Mouse (Mus musculus): ENCODE results near the gene Fzd7. TPM values are rescaled to one million over a fixed set of nuclear protein-coding genes. Genes with fewer than 3 reads are reported as not detected.
A peak's percentile ranks its signal among the peaks of the same experiment; 100 is the strongest.
"Not testable (repeated sequence)": the region's sequence is repeated elsewhere in the genome, so short reads cannot be mapped to it uniquely, and the experiment has no call there.

Gene Fzd7
- polyA plus RNA-seq (2015; fragmentation: Nextera tagmentation; extraction: Ambion mirVana) = 6.3 and 7.5 TPM in 2 replicates

DNA sequence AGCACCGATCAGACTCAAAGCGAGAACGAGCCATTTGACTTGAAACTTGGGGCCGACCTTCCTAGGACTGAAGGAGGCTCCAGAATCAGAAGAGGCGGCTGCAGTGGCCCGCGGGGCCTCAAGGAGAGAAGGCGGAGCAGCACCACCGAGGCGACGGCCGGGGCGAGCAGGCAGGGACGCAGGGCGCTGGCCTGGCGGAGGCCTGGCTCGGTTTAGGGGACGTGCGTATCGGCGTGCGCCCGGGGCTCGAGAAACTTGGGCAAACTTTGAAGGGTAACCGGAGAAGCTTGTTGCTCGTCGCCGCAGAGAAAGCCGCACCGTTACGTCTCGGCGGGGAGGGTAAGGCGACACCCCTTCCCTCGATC, at the start of gene Fzd7:
Gene Fzd7, plus strand, starts transcription at position 94 of the 365 bp plus-strand sequence.
- peak; percentile 59 for ATAC-seq
- Histone ChIP-seq H3K36me3 (no peaks in the 10 kb centered on the region), H3K4me3 (replicated peaks) (peak within 1 kb of the TSS; percentile 80), H3K9me3 (no peaks in the 10 kb centered on the region), H3K27me3 (replicated peaks) (no peaks in the 10 kb centered on the region), H3K4me2 (replicated peaks) (peak within 1 kb of the TSS; percentile 94), H3K4me1 (replicated peaks) (peaks cover 36% of the 10 kb centered on the region), H3K9ac (peak within 1 kb of the TSS; percentile 87), H3K27ac (peak within 1 kb of the TSS; percentile 96)
- WGBS = under 1% methylated on average over 35 of the region's 35 CpGs

DNA sequence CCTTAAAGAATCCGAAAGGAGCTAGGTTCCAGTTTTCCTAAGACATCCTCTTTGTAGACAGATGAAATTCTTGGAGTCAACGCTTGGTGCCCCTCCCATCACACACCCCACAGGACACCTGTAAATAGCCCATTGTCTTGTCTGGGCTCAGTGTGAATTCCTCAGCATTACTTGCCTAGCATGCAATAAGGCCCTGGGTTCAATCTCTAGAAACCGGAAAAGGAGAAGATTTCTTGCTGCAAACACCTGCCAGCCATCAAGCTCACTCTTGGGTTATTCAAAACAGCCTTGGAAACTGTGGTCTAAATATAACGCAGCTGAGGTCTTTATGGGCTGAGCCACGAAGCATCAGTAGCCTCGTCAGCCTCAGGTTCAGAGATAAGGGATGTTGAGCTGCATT, 48.9 kb upstream of the Fzd7 start:
- Histone ChIP-seq H3K36me3 (no peaks in the 10 kb centered on the region), H3K27ac (no peak overlapping the region), H3K9ac (no peak overlapping the region), H3K4me2 (replicated peaks) (no peak overlapping the region), H3K4me1 (replicated peaks) (peaks cover 5% of the 10 kb centered on the region), H3K4me3 (replicated peaks) (no peak overlapping the region), H3K9me3 (no peaks in the 10 kb centered on the region), H3K27me3 (replicated peaks) (no peaks in the 10 kb centered on the region)
- ATAC-seq = no peak
- 58% methylated on average over 6 of the region's 6 CpGs for WGBS

DNA sequence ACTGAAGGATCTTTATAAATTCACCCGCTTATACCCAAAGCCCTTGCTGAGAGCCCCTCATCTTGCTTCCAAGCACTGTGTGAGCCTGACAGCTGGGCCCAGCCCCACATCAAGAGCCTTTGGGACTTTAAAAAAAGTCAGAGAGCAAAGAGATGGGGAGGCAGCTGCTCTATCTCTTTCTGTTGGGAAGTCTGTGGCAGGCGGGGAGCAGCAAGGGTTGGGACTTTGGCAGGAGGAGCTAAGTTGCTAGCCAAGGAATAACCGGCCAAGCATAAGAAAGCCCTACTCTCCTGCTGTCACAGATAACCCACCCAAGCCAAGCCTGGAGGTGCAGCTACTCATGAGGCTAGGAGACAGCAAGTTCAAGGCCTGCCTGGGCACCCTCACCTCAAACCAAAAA, 48.2 kb upstream of the Fzd7 start:
- 65% methylated on average over 3 of the region's 3 CpGs for WGBS
- H3K9me3 ChIP-seq = no peaks in the 10 kb centered on the region
- no peaks in the 10 kb centered on the region for H3K27me3 ChIP-seq (replicated peaks)
- H3K4me1 ChIP-seq (replicated peaks) = peaks cover 9% of the 10 kb centered on the region
- H3K4me2 ChIP-seq (replicated peaks) = no peak overlapping the region
- no peak for ATAC-seq
- no peak overlapping the region for H3K4me3 ChIP-seq (replicated peaks)
- no peaks in the 10 kb centered on the region for H3K36me3 ChIP-seq
- H3K27ac ChIP-seq = no peak overlapping the region
- H3K9ac ChIP-seq = no peak overlapping the region

DNA sequence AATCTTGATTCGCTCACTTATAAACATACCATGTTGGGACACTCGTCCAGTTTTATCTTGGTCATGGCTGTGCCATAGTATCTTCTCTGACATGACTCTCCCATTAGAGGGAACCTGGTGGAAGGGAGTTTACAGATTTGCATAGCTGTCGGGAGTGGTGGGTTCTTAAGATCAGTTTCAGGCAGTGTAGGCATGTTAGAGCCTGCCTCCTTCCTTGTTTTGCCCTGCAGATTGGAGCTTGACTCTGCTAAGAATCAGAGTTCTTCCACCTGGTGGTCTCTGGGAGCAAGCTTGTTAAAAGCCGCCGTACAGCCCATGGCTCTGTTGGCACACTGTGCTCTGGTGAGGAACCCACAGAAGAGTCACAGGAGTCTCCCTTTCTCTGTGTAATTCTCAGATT, 47.0 kb upstream of the Fzd7 start:
- no peak overlapping the region for H3K27ac ChIP-seq
- no peak overlapping the region for H3K4me2 ChIP-seq (replicated peaks)
- H3K36me3 ChIP-seq = no peaks in the 10 kb centered on the region
- no peak overlapping the region for H3K9ac ChIP-seq
- no peaks in the 10 kb centered on the region for H3K27me3 ChIP-seq (replicated peaks)
- peaks cover 17% of the 10 kb centered on the region for H3K4me1 ChIP-seq (replicated peaks)
- ATAC-seq = no peak
- H3K9me3 ChIP-seq = no peaks in the 10 kb centered on the region
- H3K4me3 ChIP-seq (replicated peaks) = no peak overlapping the region
- WGBS = 87% methylated on average over 5 of the region's 5 CpGs

DNA sequence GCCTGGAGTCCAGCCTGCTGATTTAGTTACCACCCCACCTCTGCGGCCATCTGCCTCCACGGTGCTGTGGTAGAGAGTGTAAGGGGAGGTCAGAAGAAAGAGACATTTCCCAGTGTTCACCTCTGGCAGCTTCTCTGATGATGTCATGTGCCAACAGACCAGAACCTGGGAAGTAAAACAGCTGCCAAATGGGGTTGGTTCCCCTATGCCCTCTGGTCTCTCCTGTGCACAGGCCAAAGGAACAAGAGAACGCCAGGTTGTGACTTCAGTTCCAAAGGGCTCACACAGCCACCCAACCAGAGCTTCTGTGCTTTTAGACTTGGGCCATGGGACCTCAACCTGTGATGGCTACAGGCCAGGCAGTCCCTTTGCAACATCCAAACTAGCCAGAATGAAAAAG, 45.9 kb upstream of the Fzd7 start:
- no peak overlapping the region for H3K4me2 ChIP-seq (replicated peaks)
- peaks cover 17% of the 10 kb centered on the region for H3K4me1 ChIP-seq (replicated peaks)
- ATAC-seq = no peak
- no peak overlapping the region for H3K27ac ChIP-seq
- H3K9me3 ChIP-seq = no peaks in the 10 kb centered on the region
- WGBS = 71% methylated on average over 3 of the region's 3 CpGs
- no peak overlapping the region for H3K4me3 ChIP-seq (replicated peaks)
- no peak overlapping the region for H3K9ac ChIP-seq
- no peaks in the 10 kb centered on the region for H3K36me3 ChIP-seq
- no peaks in the 10 kb centered on the region for H3K27me3 ChIP-seq (replicated peaks)

DNA sequence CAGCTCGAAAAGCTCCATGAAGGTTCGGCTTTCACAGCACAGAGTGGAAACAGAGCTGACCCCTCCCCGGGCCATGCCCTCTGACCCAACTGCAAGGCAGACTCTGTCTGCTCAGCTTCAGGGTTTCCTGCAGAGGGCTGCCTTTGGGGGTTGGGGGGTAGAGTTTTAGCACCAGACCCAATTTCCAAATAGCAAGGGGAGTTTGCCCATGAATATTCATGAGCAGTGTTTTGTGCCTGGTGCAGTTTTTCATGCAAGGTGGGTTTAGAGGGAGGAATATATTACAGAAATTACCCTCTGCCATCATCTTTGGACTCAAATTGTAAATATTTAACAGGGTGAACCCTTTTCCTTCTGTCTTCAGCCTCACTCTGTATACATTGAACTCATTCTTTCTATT, 44.3 kb upstream of the Fzd7 start:
- Histone ChIP-seq H3K27me3 (replicated peaks) (no peaks in the 10 kb centered on the region), H3K9ac (no peak overlapping the region), H3K4me1 (replicated peaks) (peaks cover 17% of the 10 kb centered on the region), H3K27ac (peak overlapping the region; percentile 18; the same call in 1 of the 2 replicates), H3K9me3 (no peaks in the 10 kb centered on the region), H3K4me3 (replicated peaks) (no peak overlapping the region), H3K4me2 (replicated peaks) (no peak overlapping the region), H3K36me3 (no peaks in the 10 kb centered on the region)
- WGBS = 41% methylated on average over 3 of the region's 3 CpGs
- peak; percentile 50 for ATAC-seq

DNA sequence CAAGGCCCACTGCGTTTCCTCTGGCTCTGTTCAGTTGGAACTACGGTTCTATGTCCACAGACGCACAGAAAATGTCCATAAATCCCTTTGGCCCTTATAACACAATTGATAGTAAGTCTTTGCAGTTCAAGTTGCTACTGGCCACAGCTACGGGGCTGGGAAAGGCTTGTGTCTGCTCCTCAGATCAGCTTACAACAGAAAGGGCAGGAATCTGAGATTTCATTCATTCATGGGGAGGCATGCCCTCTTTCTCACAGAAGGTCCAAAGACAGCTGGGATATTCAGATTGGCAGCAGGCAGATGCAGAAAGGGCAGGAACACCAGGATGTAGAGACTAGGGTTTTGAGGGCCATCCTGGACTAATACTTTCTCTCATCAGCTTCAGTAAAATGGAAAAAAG, 43.9 kb upstream of the Fzd7 start:
- WGBS = 34% methylated on average over 4 of the region's 4 CpGs
- ATAC-seq = no peak
- Histone ChIP-seq H3K4me2 (replicated peaks) (no peak overlapping the region), H3K9ac (no peak overlapping the region), H3K27me3 (replicated peaks) (no peaks in the 10 kb centered on the region), H3K4me1 (replicated peaks) (peaks cover 17% of the 10 kb centered on the region), H3K27ac (peak overlapping the region; percentile 18; the same call in 1 of the 2 replicates), H3K9me3 (no peaks in the 10 kb centered on the region), H3K36me3 (no peaks in the 10 kb centered on the region), H3K4me3 (replicated peaks) (no peak overlapping the region)

DNA sequence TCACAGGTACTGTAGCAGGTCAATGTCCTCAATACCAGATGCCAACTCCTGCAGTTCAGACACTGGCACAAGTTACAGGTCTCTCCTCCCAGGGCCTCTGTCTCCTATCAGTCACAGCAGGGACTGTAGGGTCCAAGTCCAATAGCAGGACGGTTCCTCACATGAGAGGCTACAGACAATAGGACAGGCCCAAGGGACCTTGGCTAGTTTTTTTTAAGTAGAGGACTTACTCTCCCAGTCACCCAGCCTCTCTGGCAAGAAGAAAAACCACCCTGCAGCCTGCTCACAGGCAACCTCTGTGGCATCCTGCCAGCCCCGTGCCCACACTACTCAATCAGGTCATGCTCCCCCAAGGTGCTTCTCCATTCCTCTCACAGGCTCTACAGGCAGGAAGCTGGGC, 43.0 kb upstream of the Fzd7 start:
- H3K27ac ChIP-seq = no peak overlapping the region
- H3K36me3 ChIP-seq = no peaks in the 10 kb centered on the region
- ATAC-seq = peak; percentile 80
- no peak overlapping the region for H3K4me2 ChIP-seq (replicated peaks)
- H3K4me3 ChIP-seq (replicated peaks) = no peak overlapping the region
- no peaks in the 10 kb centered on the region for H3K9me3 ChIP-seq
- H3K9ac ChIP-seq = no peak overlapping the region
- H3K27me3 ChIP-seq (replicated peaks) = no peaks in the 10 kb centered on the region
- 63% methylated on average over 2 of the region's 2 CpGs for WGBS
- H3K4me1 ChIP-seq (replicated peaks) = peaks cover 17% of the 10 kb centered on the region

DNA sequence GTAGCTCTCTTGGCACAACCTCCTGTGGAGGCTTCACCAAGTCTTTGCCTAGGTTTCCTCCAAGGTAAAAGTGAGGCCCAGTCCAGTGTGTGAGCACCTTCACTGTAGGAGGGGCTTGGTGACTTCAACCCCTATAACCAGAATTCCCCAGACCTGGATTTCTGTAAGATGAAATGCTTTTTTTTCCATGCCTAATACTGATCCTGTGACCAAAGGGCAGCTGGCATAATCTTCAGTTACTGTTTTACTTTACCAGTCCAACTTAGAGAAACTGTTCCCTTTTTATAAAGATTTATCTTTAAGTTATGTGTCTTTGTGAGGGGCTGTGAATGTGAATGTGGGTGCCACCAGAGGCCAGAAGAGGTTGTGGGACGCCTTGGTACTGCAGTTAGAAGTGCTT, 42.3 kb upstream of the Fzd7 start:
- Histone ChIP-seq H3K27me3 (replicated peaks) (no peaks in the 10 kb centered on the region), H3K27ac (no peak overlapping the region), H3K4me1 (replicated peaks) (peaks cover 17% of the 10 kb centered on the region), H3K9me3 (no peaks in the 10 kb centered on the region), H3K4me3 (replicated peaks) (no peak overlapping the region), H3K36me3 (no peaks in the 10 kb centered on the region), H3K9ac (no peak overlapping the region), H3K4me2 (replicated peaks) (no peak overlapping the region)
- WGBS = 92% methylated on average over 1 of the region's 1 CpGs
- no peak for ATAC-seq

DNA sequence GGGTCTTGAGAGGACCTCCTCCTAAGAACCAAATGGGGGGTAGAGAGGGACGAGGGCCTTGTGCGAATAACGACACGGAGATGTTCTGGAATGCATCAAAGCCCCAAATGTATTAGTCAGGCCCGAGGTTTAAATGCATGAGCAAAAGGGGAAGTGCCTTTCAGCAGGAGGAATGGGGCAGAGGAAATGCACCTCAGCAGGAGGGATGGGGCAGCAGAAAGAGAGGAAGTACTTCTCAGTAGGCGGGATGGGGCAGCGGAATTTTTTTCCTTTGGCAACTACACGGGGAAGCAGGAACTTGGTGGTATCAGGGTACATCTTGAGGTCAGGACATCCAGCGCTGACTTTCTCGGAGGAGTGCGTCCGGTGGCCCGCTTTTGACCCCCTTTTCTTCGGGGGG, 39.5 kb upstream of the Fzd7 start:
- not testable (repeated sequence) for H3K9ac ChIP-seq; H3K27me3 ChIP-seq (replicated peaks); H3K4me2 ChIP-seq (replicated peaks); H3K4me3 ChIP-seq (replicated peaks); H3K9me3 ChIP-seq; H3K27ac ChIP-seq; H3K36me3 ChIP-seq; ATAC-seq
- H3K4me1 ChIP-seq (replicated peaks) = peaks cover 17% of the 10 kb centered on the region
- WGBS = 94% methylated on average over 14 of the region's 14 CpGs

DNA sequence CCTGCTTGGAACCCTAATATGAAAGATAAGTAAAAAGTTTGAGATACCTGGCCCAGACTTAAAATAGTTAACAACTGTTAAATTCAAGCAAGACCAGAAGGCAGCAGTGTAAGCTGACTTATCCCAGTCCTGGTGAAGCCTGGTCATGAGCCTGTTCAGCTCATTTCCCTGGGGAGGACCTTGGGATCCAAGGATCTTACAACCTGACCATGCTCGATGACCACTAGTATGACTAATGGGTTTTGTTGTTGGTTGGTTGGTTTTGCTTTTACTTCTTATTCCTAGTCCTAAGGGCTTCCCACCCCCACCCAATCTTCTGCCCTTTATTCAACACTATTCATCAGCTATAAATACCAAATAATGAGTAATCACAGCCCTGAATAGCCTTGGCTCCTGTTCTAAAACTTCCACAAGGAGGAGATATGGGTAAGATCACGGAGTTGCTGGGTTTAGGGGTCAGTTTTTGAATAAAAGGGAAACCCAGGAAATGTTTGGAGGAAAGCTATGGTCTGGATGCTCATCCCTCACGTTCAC, 38.0 kb upstream of the Fzd7 start:
- Histone ChIP-seq H3K9ac (no peak overlapping the region), H3K27me3 (replicated peaks) (no peaks in the 10 kb centered on the region), H3K36me3 (no peaks in the 10 kb centered on the region), H3K27ac (no peak overlapping the region), H3K4me1 (replicated peaks) (peaks cover 11% of the 10 kb centered on the region), H3K4me2 (replicated peaks) (no peak overlapping the region), H3K9me3 (no peaks in the 10 kb centered on the region), H3K4me3 (replicated peaks) (no peak overlapping the region)
- 71% methylated on average over 3 of the region's 3 CpGs for WGBS
- ATAC-seq = no peak

DNA sequence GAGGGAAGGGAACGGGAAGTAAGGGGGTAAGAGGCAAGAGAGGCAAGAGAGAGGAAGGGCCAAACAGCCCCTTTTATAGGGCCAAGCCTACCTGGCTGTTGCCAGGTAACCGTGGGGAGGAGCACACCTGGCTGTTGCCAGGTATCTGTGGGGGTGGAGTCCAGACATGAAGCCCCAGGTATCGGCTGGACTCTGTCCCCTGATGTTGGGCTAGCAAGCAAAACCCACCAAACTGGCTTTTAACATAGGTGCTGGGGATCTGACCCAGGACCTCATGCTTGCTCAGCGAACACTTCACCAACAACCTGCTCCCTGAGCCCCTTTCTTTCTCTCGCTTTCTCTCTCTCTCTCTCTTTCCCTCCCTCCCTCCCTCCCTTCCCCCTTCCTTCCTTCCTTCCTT, 37.0 kb upstream of the Fzd7 start:
- Histone ChIP-seq H3K27me3 (replicated peaks) (no peaks in the 10 kb centered on the region), H3K36me3 (no peaks in the 10 kb centered on the region), H3K9ac (no peak overlapping the region), H3K9me3 (no peaks in the 10 kb centered on the region), H3K4me2 (replicated peaks) (no peak overlapping the region), H3K27ac (no peak overlapping the region), H3K4me3 (replicated peaks) (no peak overlapping the region), H3K4me1 (replicated peaks) (peaks cover 13% of the 10 kb centered on the region)
- WGBS = 74% methylated on average over 5 of the region's 5 CpGs
- ATAC-seq = peak; percentile 61; the same call in 1 of the 2 replicates

DNA sequence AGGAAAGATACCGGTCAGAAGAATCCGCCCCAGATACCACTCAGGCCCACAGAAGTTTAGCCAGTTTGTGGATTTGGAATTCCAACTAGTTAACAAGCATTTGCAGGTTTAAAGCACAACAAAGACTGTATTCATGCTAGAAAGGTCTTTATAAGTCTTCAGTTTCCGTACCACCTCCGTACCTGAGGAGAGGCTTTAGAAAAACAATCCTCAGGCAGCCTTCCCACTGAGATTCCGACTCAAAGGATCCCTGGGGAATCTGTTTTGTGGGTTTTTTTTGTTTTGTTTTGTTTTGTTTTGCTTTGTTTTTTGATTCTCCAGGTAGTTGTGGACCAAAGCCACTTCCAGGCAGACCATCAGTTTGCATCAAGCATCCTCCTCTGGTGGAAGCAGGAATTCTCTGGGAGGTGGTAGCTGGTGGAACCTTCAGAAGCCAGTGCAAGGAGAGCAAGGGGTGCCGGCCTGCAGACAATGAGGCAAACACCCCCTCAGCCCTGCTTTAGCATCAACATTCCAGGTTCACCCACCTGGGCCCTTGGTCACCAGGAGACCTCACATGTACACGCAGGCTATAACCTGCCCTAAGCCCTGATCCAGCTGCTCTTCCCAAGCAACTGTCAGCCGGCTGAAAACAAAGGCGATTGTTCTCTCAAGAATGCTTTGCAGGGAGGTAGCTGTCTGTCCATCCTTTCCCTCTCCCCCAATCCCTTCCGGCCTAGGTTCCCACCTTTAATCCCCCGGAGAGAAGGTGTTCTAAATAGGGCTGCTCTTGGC, 33.5 kb upstream of the Fzd7 start:
- Histone ChIP-seq H3K9ac (no peak overlapping the region), H3K4me3 (replicated peaks) (no peak overlapping the region), H3K36me3 (no peaks in the 10 kb centered on the region), H3K27me3 (replicated peaks) (no peaks in the 10 kb centered on the region), H3K4me2 (replicated peaks) (peak overlapping the region; percentile 47), H3K9me3 (no peaks in the 10 kb centered on the region), H3K4me1 (replicated peaks) (peaks cover 22% of the 10 kb centered on the region), H3K27ac (peak overlapping the region; percentile 19; the same call in 1 of the 2 replicates)
- WGBS = 60% methylated on average over 11 of the region's 11 CpGs
- ATAC-seq = peak; percentile 19; the same call in 1 of the 2 replicates
